Mouse (Mus musculus): ENCODE data around the gene Dscam.
"Not testable (repeated sequence)": the region's sequence is repeated elsewhere in the genome, so short reads cannot be mapped to it uniquely, and the experiment has no call there.

Dscam gene

DNA sequence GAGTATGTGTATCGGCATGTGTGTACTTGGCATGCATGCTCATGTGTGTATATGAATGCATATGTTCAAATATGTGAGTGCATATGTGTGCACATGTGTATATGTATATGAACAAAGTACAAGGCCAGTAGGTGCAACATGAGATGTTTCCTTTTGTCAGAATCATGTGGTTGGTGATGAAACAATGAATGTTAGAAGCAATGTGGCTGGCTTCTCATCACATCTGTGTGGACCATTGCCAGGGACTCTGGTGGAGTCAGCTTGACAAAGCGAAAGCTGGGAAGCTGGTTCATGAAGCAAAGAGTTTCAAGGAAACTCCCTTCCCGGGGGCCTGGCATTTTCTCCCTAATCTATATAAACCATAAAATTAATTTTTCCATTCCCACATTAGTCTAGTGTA lies 286.0 kb downstream of the Dscam start:
- not testable (repeated sequence) for DNase-seq (ENCODE audit: low spot score)

DNA sequence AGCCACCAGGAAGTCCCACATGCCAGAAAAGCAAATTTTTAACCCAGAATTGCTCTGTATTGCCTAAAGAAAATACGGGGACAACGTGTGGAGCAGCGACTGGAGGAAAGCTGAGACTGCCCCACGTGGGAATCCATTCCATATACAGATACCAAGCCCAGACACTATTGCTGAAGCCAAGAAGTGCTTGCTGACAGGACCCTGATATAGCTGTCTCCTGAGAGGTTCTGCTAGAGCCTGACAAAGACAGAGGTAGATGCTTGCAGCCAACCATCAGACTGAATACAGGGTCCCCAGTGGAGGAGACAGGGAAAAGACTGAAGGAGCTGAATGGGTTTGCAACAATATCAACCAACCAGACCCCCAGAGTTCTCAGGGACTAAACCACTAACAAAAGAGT lies 293.3 kb downstream of the Dscam start:
- no peak for DNase-seq (ENCODE audit: low spot score)

DNA sequence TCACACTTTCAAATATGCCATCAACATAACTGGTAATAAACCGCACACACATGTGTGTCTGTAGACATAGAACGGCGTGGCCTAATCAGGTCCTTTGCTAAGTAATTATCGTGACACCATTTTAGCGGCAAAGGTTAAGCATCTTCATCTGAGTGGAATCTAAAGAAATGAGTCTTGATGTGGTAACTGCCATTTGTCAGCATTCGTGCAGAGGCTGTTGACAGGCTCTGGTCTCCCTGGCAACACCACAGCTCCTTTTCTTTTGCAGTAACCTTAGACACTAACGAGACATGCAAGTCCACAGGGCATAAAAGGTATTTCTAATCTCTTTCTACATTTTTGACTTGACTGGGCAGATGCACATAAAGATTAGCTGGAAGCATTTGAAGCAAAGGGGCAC lies 297.8 kb downstream of the Dscam start:
- no peak for DNase-seq (ENCODE audit: low spot score)

DNA sequence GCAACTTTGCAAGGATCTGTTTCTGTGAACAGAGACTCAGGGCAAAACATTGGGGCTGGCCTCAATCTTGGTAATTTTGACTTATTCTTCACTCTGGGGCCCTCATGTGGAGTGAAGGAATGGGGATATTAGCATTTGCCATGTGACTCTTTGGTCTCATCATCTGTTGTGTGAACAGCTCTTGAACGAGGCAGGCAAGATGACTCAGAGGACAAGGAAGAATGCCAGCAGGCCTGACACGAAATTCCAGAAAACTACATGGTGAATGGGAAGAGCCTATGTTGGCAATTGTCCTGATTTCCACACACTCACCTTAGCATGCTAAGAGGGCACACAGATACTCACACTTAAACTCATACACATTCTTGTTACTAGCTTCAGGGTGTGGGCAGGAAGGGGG lies 313.0 kb downstream of the Dscam start:
- no peak for DNase-seq (ENCODE audit: low spot score)

DNA sequence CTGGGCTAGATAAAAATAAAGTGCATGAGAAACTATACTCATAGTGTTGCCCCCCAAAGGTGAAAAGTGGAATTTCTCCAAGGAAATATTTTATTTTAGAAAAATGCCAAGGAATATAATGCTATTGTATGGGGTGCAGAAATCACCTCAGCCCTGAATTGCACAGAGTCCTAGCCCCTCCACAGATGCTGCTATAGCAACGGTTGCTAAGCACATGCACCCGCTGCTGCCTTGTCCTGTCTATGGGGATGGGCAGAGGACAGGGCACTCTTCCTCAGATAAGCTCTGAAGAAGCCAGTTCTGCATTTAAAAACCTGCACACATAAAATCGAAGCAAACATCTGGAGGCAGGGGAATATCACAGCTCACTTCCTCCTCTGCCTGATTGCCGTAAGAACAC lies 315.5 kb downstream of the Dscam start:
- DNase-seq (ENCODE audit: low spot score), result no peak

DNA sequence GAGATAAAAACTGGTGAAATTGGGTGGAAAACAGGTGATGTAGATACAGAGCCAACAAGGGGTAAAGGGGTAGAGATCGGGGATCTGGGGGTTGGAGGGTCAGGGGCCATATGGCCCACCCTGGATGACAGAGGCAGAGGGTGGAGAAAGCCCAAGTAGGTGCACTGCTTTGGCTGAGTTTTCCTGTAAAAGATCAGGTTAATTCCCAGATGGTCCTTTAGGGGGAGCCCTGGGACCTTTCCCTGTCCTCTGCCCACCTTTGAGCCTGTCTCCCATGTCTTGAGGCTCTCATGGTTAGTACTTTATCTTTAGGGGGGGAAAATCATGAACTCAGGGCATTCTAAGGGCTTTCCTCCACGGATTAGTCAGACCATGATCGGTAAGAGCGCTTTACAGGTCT lies 318.2 kb downstream of the Dscam start:
- peak; percentile 6 for DNase-seq (ENCODE audit: low spot score)

- no peak for DNase-seq (ENCODE audit: low spot score)
Measured at GRCm38 (mm10) chr16:96848916-96849315, 321.6 kb downstream of the Dscam start.

GRCm38 (mm10) chr16:96846585-96846984 lies 324.0 kb downstream of the Dscam start:
- DNase-seq (ENCODE audit: low spot score), result no peak

GRCm38 (mm10) chr16:96846113-96846512 lies 324.4 kb downstream of the Dscam start:
- DNase-seq (ENCODE audit: low spot score), result no peak

- DNase-seq (ENCODE audit: low spot score), result no peak
Measured at GRCm38 (mm10) chr16:96845475-96846098, 325.0 kb downstream of the Dscam start.

DNA sequence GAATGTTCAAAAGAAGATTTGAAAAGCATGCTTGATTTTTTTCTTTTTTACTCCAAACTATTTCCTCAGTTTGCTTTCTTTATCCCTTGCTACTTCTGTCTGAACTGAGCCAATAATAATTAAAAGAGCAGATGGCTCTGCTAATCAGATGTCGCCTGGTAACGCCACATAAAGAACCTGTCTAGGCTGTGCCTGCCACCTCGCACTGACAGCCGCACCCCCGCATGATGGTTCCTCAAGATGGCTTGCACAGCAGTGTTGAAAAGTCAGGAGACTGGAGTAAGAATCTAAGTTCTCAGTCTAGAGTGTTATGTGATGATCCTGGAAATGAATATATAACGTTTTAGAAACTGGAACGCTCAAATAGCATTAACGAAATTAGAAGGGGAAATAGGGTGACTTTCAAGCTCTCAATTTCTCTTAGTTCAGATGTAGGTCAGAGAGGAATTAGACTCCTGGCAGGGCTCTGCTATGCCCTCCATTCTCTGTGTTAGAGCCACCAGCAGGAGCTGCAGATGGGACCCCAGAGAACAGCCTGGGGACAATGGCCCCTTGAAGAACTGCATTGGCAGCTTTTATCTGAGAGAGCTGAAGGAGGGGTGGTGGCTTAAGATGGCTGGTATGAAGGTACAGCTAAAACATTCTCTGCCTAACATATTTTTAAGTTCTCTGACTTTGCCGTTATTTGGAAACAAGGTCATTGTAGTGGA lies 326.7 kb downstream of the Dscam start:
- DNase-seq (ENCODE audit: low spot score), result no peak

DNA sequence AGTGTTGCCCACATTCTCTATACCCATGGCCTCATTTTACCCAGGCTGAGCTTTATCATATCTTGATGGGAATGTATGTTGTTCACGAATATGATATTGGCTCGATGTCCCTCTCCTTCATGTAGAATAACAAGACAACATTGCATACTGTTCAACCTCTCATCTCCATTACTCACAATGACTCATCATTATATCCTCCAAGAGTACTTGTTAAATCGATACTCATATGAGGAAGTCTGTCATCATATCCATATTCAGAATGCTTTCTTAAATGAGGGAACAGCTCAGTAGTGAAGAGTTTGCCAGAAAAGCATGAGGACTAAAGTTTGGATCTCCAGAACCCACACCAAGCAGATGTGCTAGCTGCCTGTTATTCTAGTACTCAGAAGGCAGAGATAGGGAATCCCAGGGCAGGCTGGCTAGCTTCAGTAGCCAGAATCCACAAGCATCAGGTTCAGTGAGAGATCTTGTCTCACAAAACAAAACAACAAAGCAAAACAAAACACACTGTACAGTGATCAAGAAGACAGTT lies 327.7 kb downstream of the Dscam start:
- DNase-seq (ENCODE audit: low spot score), result no peak

DNA sequence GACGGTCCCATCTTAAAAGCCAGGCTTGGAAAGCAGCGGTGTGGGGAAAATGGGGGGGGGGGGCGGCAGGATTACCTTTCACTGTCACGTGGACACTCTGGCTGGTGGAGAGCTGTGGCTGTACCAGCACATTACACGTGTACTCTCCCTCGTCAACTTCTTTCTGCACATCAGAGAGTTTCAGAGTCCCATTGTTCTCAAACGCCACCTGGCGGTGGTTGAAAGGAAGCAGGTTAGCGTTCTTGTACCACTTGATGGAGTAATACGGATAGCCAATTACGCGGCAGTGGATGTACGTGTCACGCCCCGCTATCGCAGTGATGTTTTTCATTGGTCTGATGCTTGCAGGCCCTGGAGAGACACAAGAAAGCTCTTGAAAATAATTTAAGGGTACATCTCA lies 350.9 kb downstream of the Dscam start:
- DNase-seq (ENCODE audit: low spot score), result peak; percentile 45

DNA sequence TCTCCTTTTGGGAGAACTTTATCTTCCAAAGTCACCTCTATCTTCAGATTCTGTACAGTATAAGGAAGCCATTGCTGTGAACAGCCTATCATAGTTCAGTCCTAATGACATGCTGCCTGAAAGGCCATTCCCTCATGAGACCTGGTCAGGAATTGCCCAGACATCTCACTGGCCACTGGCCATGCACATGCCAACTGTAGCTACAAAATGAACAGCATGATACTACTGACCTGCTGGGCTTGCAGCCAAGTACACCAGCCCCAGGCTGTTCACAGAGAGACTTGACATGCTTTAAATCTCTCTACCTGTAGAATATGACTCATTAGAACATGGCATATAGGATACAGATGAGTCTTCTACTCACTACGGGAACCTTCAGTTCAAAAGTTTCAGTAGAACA lies 364.3 kb downstream of the Dscam start:
- no peak for DNase-seq (ENCODE audit: low spot score)

DNA sequence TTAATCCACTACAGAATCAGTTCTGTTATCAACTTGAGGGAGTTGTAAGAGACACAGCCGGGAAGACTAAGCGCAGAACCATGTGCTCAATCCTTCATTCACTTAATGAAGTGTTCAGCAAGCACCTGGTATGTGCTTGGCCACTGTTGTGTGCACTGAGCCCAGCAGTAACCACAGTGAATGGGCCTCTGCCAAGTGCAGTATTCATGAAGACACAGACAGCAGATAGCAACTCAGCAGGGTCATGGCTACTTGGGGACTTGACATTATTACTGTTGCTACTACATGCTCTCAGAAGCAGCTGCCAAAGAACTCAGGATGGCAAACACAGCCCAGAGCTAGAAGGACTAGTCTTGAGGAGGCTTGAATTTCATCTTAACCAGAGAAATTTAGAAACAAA lies 367.9 kb downstream of the Dscam start:
- DNase-seq (ENCODE audit: low spot score), result no peak

DNA sequence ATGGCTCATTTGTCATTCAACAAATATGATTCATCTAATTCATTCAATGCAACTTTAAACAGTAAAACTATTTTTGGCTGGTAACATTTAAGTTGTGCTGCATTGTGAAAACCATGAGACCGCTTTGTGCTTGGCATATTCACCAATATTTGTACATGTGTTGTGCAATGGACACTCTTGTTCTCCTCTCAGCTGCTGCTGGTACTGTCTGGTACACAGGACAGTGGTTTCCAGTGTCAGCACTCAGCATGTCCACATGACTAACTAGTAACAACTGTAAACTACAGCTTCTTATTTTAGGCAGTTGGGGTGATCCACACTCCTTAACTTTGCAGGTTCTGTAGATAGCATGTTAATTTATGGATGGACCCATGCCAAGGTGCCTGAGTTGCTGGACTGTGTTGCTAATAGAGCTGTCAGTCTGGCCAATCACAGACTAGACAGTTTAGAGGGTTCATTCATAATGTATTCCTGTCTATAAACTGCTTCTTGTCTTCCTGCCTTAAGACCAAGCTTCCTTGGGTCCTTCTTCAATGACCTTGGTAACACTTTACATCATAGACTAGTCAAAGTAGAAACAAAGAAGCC lies 368.8 kb downstream of the Dscam start:
- DNase-seq (ENCODE audit: low spot score), result no peak

DNA sequence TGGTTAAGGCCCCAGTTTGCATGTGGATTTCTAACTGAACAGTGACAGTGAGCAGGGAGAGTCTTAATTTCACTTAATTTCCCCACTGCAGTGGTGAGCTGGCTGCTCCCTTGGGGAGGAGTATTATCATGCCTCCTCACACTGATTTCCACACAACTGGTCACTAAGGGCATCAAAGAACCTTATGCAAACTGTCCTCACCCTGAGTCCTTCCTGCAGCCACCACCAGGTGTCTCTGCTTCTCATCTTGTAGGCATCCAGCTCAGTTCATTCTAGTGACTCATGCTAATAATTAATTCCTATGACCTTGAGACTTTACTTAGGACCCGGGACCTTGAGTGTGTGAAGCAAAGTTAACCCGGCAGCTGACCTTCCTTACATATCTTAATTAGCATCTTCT lies 375.1 kb downstream of the Dscam start:
- DNase-seq (ENCODE audit: low spot score), result peak; percentile 68

GRCm38 (mm10) chr16:96791307-96791706 lies 379.2 kb downstream of the Dscam start:
- DNase-seq (ENCODE audit: low spot score), result peak; percentile 74

GRCm38 (mm10) chr16:96788286-96788685 lies 382.3 kb downstream of the Dscam start:
- DNase-seq (ENCODE audit: low spot score), result no peak

- DNase-seq (ENCODE audit: low spot score), result peak; percentile 36
Measured at GRCm38 (mm10) chr16:96779021-96779420, 391.5 kb downstream of the Dscam start.

GRCm38 (mm10) chr16:96774245-96774644 lies 396.3 kb downstream of the Dscam start:
- no peak for DNase-seq (ENCODE audit: low spot score)

DNA sequence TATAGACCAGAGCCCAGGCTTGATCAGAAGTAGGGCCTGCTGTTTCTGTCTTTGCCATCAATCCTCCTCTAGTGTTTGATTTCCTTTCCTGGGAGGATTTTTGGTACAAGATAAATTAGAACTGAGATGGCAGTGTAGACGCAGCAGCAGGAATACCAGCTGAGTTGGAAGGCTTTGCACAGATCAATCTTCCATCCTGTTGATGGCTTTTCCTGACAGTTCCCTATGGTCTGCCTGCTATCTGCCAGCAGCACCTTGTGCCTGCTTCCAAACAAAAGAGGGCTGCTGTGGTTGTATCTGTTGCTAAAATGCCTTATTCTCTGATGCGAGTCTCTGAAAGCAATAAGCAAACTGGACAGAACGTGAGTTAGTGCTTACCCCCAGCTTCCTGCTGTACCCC lies 402.6 kb downstream of the Dscam start:
- DNase-seq (ENCODE audit: low spot score), result no peak

DNA sequence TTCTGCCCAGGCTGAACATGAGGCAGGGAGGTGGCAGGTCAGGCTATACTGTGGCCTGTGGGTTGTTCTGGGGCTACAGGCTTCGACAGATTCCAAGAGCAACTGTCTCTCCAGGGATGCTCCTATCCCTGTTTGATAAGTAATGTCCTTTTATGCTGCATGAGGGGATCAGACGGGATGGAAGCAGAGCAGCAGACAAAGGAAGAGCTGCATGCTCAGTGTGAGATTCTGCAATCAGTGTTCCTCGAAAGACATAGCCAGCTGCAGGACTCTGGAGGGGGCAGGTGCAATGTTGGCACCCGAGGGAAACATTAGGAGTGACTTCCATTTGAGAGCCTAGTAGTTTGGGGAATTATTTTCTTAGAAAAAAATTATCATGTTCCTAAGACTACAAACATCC lies 403.0 kb downstream of the Dscam start:
- no peak for DNase-seq (ENCODE audit: low spot score)

All from yolk sac, embryonic 10.5 days (tissue).